Mouse (Mus musculus) erythroblast, embryonic 14.5 days (primary cell): ENCODE measurements around the gene Prkg1.

Experiments used
- GATA1 ChIP-seq: IDR thresholded peaks from 2 replicates; pipeline ENCODE4 v1.6.1; 2012; ENCODE audit warnings: low read length, inconsistent platforms, mixed read lengths
- TAL1 ChIP-seq: IDR thresholded peaks from 3 replicates; pipeline ENCODE4 v1.6.1; 2012; ENCODE audit warnings: low read length, inconsistent platforms, mixed read lengths

GRCm38 (mm10) chr19:31746635-31747034, 18.2 kb downstream of the Prkg1 start:
- TF ChIP-seq TAL1 (no peak), GATA1 (no peak)
